26 mouse cellular contexts compared by ENCODE assay signal in the genomic region with DNA sequence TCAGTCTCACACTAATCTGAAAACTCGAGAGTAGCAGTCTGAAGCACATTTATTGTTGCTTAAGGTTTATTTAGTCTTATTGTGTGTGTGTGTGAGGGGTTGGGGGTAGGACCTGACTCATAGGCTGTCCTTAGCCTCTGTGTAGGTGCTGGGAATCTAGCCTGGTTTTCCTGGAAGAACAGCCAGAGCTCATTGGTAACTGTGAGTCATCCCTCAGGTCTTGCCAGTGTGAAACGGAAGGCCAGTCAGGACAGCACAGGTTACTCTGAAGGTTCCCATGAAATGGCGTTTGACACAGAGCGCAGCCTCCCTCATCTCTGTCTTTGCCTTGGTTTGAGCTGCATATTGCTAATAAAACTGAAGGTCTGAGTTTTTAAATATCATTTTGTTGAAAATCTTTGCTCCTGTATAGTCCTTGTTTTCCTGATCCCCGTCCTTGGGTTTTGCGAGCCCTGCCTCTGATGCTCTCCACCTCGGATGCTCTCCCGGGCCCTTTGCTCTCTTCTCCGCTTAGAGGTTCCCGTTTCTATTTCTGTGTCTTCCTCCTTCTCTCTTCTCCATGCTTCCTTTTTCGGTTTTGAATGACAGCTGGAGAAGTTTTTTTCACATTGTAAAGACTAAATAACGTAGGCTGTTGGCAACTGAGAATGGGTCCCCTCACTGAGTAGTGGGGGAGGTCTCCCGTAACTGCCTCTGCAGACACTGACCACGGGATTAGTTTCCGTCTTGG. TPM values are rescaled to one million over a fixed set of nuclear protein-coding genes. Genes with fewer than 3 reads are reported as not detected.
DNase-seq lines count a peak whose midpoint lies in the region; ATAC-seq and TF ChIP-seq lines count a peak whose summit lies in the region.
"Had no signal": no experiment of that assay in that cellular context is flagged by ENCODE, and none has a peak within 500 bp of the region (broad histone marks: within the 10 kb centered on the region; RNA-seq: fewer than 3 reads in every experiment).

No protein-coding gene starts in this region.

- in situ Hi-C loops in Patski (cut with MboI; ENCODE audit: low pct_unique_long_range_greater_than_20kb) = no loop called here

- H3K36me3 ChIP-seq in lung, embryonic 15.5 days = peaks cover 90% of the 10 kb centered on the region
- H3K36me3 ChIP-seq in hindbrain, embryonic 13.5 days = peaks cover 98% of the 10 kb centered on the region

- POLR2A ChIA-PET in Patski (lab: Charles Lee) = interaction anchor here (0.7 kb wide), 1 partner anchor 23 kb away, joined by 3 read pairs; no protein-coding TSS in a partner anchor

- TF ChIP-seq CTCF in lung, adult 2 months (IDR thresholded peaks at IDR 0.05; ENCODE audit: insufficient read depth, low read length) = no peak
- TF ChIP-seq CTCF in Patski (IDR thresholded peaks at IDR 0.05) = no peak

- DNase-seq in lung, adult 2 months = no peak
- DNase-seq in Patski (ENCODE audit: low read depth, low spot score) = no peak
- DNase-seq in layer of hippocampus, postnatal 36 days = no peak
- DNase-seq: adrenal gland, postnatal 14 days; cerebellum, adult 11-12 months; cerebellum, postnatal 10 days; forebrain, postnatal 0 days; heart, adult 2 months; heart, postnatal 14 days; kidney, adult 11 months; kidney, postnatal 36 days; left cerebral cortex, postnatal 4 days; lung, postnatal 14 days; thymus, adult 2 months had no signal

- H3K4me2 ChIP-seq in lung, embryonic 15.5 days = no peak overlapping the region
- H3K4me2 ChIP-seq in hindbrain, embryonic 13.5 days = no peak overlapping the region
- H3K4me2 ChIP-seq: heart, embryonic 13.5 days; hindbrain, embryonic 12.5 days; kidney, embryonic 15.5 days; limb, embryonic 15.5 days; midbrain, embryonic 11.5 days; stomach, embryonic 15.5 days had no signal

- no peak overlapping the region for H3K4me3 ChIP-seq in lung, embryonic 15.5 days
- no peak overlapping the region for H3K4me3 ChIP-seq in lung, adult 2 months (replicated peaks; ENCODE audit: extremely low read depth, low read depth, low read length)
- no peak overlapping the region for H3K4me3 ChIP-seq in brown adipose tissue, adult 24 weeks (ENCODE audit: insufficient read depth, low read depth, low read length)
- no peak overlapping the region for H3K4me3 ChIP-seq in hindbrain, embryonic 13.5 days
- H3K4me3 ChIP-seq: forebrain, embryonic 10.5 days; heart, adult 2 months; heart, embryonic 13.5 days; hindbrain, embryonic 12.5 days; kidney, embryonic 15.5 days; limb, embryonic 15.5 days; stomach, embryonic 15.5 days had no signal

- no peak overlapping the region for H3K9ac ChIP-seq in lung, embryonic 15.5 days
- H3K9ac ChIP-seq in hindbrain, embryonic 13.5 days = no peak overlapping the region
- H3K9ac ChIP-seq: forebrain, postnatal 0 days; heart, embryonic 13.5 days; hindbrain, embryonic 12.5 days; kidney, embryonic 15.5 days; limb, embryonic 15.5 days; liver, embryonic 14.5 days; stomach, embryonic 15.5 days had no signal

- no peak for ATAC-seq in lung, embryonic 15.5 days (ENCODE audit: borderline replicate concordance, extremely low read depth, low FRiP score, low TSS enrichment)
- ATAC-seq in Patski = peak; percentile 45
- ATAC-seq in megakaryocyte progenitor cell, adult 5-6 weeks (replicated peaks; ENCODE audit: poor library complexity) = peak; percentile 52
- ATAC-seq in hindbrain, embryonic 13.5 days (ENCODE audit: low FRiP score) = no peak
- ATAC-seq: forebrain, postnatal 0 days had no signal

- WGBS in lung, embryonic 15.5 days = 86% methylated on average over 15 of the region's 15 CpGs
- WGBS in lung, adult 2 months = 80% methylated on average over 15 of the region's 15 CpGs
- 94% methylated on average over 15 of the region's 15 CpGs for WGBS in hindbrain, embryonic 13.5 days

- H3K27me3 ChIP-seq in lung, embryonic 15.5 days = no peaks in the 10 kb centered on the region
- no peaks in the 10 kb centered on the region for H3K27me3 ChIP-seq in Patski
- H3K27me3 ChIP-seq in hindbrain, embryonic 13.5 days = no peaks in the 10 kb centered on the region
- H3K27me3 ChIP-seq: heart, embryonic 13.5 days; hindbrain, embryonic 12.5 days; kidney, embryonic 15.5 days; limb, embryonic 15.5 days; stomach, embryonic 15.5 days had no signal

- H3K27ac ChIP-seq in lung, embryonic 15.5 days = peak overlapping the region; percentile 85
- H3K27ac ChIP-seq in brown adipose tissue, adult 24 weeks (replicated peaks; ENCODE audit: low read depth, low read length) = peak overlapping the region; percentile 39; the same call in 1 of the 2 replicates
- no peak overlapping the region for H3K27ac ChIP-seq in hindbrain, embryonic 13.5 days
- H3K27ac ChIP-seq: forebrain, embryonic 10.5 days; heart, adult 2 months; heart, embryonic 13.5 days; hindbrain, embryonic 12.5 days; kidney, embryonic 15.5 days; liver, embryonic 14.5 days had no signal

- TF ChIP-seq POLR2A in lung, adult 2 months (IDR thresholded peaks at IDR 0.05; ENCODE audit: borderline replicate concordance, extremely low read depth, low read depth, low read length) = no peak

- H3K4me1 ChIP-seq in lung, embryonic 15.5 days = no peaks in the 10 kb centered on the region; the same call in 1 of the 2 replicates
- H3K4me1 ChIP-seq in lung, adult 2 months (ENCODE audit: control insufficient read depth, insufficient read depth, low read length) = 0 out of 2 replicates have a peak, but pooled peaks cover 2% of the 10 kb centered on the region
- H3K4me1 ChIP-seq in brown adipose tissue, adult 24 weeks (ENCODE audit: control insufficient read depth, insufficient read depth, insufficient read length, low read length) = no peaks in the 10 kb centered on the region
- H3K4me1 ChIP-seq in hindbrain, embryonic 13.5 days (replicated peaks) = no peaks in the 10 kb centered on the region
- H3K4me1 ChIP-seq: forebrain, embryonic 10.5 days; heart, embryonic 13.5 days; hindbrain, embryonic 12.5 days; kidney, embryonic 15.5 days; limb, embryonic 15.5 days; stomach, embryonic 15.5 days had no signal

- no peaks in the 10 kb centered on the region for H3K9me3 ChIP-seq in lung, embryonic 15.5 days
- no peaks in the 10 kb centered on the region for H3K9me3 ChIP-seq in hindbrain, embryonic 13.5 days
- H3K9me3 ChIP-seq: forebrain, embryonic 10.5 days; heart, embryonic 13.5 days; hindbrain, embryonic 12.5 days; kidney, embryonic 15.5 days; limb, embryonic 15.5 days; stomach, embryonic 15.5 days had no signal

- CTCF ChIA-PET in Patski (lab: Charles Lee) = interaction anchor here (1.3 to 1.5 kb wide), 2 partner anchors 13 to 23 kb away, joined by 3 to 4 read pairs; a partner anchor contains a TSS

RNA-seq across cellular contexts. Expression of a gene that starts 11.0 kb away (rescaled TPM):
- 487 and 547 TPM in 2 replicates for polyA plus RNA-seq in lung, embryonic 15.5 days (2015; fragmentation: Nextera tagmentation; extraction: Ambion mirVana)
- 33.9 and 47.1 TPM in 2 replicates for polyA plus RNA-seq in lung, adult 2 months (2012; rRNA removed)
- polyA plus RNA-seq in Patski (2021) = 392 TPM
- polyA plus RNA-seq in brown adipose tissue, adult 24 weeks (2012; ENCODE audit: insufficient read depth, insufficient read length, missing spikeins) = 217 and 239 TPM in 2 replicates
- 194 and 211 TPM in 2 replicates for total RNA-seq in megakaryocyte progenitor cell, adult 5-6 weeks (2015)
- total RNA-seq in megakaryocyte progenitor cell, adult 5-6 weeks (2017) = 141 and 205 TPM in 2 replicates
- total RNA-seq in layer of hippocampus, postnatal 36 days (2021) = 100 to 1,000 TPM; 140 to 156 TPM
- 532 and 548 TPM in 2 replicates for polyA plus RNA-seq in hindbrain, embryonic 13.5 days (2015; fragmentation: Nextera tagmentation; extraction: Ambion mirVana)

RNA-seq across cellular contexts. Expression of a gene that starts 23.4 kb away (rescaled TPM):
- 3.8 and 5.1 TPM in 2 replicates for polyA plus RNA-seq in lung, embryonic 15.5 days (2015; fragmentation: Nextera tagmentation; extraction: Ambion mirVana)
- polyA plus RNA-seq in lung, adult 2 months (2012; rRNA removed) = 41.4 and 46.5 TPM in 2 replicates
- polyA plus RNA-seq in Patski (2021) = 4.6 TPM
- 7.9 and 10.8 TPM in 2 replicates for polyA plus RNA-seq in brown adipose tissue, adult 24 weeks (2012; ENCODE audit: insufficient read depth, insufficient read length, missing spikeins)
- 3.9 and 4.5 TPM in 2 replicates for total RNA-seq in megakaryocyte progenitor cell, adult 5-6 weeks (2015)
- 1.6 and 3.9 TPM in 2 replicates for total RNA-seq in megakaryocyte progenitor cell, adult 5-6 weeks (2017)
- total RNA-seq in layer of hippocampus, postnatal 36 days (2021) = 1 to 10 TPM; 6.7 to 7.8 TPM
- polyA plus RNA-seq in hindbrain, embryonic 13.5 days (2015; fragmentation: Nextera tagmentation; extraction: Ambion mirVana) = 4.2 and 4.5 TPM in 2 replicates

Comparison
In these comparisons a context has a peak if more than half of its experiments do, and no peak if none do; other contexts are left out.
1. ATAC-seq: peak in Patski (single experiment) and megakaryocyte progenitor cell, adult 5-6 weeks (single experiment); none in lung, embryonic 15.5 days (single experiment) and hindbrain, embryonic 13.5 days (single experiment).